Mouse (Mus musculus) bone marrow macrophage, adult 2 months (primary cell): ENCODE data around the gene Gm49673.

Experiments
- CTCF ChIP-seq: IDR thresholded peaks from 2 replicates; pipeline ENCODE4 v1.5.1; 2012; ENCODE audit warnings: low read depth, mild to moderate bottlenecking, low read length, moderate library complexity
- POLR2A ChIP-seq: IDR thresholded peaks from 2 replicates; pipeline ENCODE4 v1.6.1; 2012; ENCODE audit warnings: mild to moderate bottlenecking, low read depth, low read length, borderline replicate concordance

DNA sequence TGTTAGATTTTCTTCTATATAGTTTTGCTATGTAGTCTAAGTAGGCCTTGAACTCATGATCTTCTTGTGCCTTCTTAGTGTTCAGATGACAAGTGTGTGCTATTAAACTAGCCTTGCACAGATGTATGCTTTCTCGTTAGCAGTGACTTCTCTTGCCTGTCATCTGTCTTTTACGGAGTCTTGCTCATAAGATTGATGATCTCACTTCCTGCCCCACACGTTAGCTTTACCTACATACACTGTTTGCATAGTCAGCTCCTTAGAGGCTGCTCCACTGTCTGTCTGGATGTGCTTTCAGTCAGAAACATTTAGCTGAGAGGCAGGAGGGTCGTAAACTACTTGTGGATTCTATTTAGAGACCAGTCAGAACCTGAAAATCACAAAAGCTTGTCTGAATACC is 23.5 kb upstream of the Gm49673 start:
- no peak for TF ChIP-seq POLR2A
- TF ChIP-seq CTCF = no peak
